Mouse (Mus musculus): Measurements from ENCODE around the gene Xrcc5. TPM values are rescaled to one million over a fixed set of nuclear protein-coding genes. Genes with fewer than 3 reads are reported as not detected.

Gene Xrcc5
- total and polyA plus RNA-seq, 3 experiments = 32.7 to 47.2 TPM; not detected in 1

DNA sequence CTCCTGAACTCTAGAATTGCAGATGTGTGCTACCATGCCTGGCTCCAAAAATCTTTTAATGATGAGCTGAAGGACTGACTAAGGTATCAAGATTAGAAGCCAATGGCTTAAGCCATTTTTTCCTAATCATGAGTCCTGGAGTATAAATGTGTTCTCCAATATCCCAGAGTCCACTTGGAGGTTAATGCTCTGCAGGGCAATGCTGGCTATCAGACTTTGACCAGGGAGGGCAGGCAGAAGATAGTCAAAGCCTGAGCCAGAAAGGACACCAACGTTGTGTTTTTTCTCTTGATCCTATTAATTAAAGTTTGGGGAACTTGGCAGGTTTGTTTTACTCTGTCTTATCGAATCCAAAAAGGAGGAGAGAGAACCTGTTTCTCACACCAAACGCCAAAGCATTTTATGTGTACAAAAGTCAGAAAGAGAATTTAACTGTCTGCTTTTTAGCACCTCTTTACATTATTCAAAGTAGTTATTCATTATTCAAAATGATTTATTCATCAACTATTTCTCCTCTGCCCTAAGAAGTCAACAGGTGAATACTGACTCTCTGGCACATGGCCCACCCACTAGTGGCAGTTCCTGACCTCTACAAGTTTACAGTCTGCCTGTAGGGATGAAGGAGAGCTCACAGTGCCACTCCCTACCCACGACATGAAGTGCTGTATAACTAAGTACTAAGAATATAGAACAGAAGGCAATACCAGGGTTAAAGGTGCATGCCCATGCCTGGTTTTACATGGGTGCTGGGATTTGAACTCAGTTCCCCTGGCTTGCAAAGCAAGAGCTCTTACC, 13.2 kb upstream of the Xrcc5 start:
- Histone ChIP-seq H3K27ac (ENCODE audit: control insufficient read depth, low read depth, low read length) (no peak overlapping the region), H3K4me3 (ENCODE audit: control insufficient read depth in 1 of 2, insufficient read depth in 1 of 2, low read depth in 2 of 2, low read length in 2 of 2) (no peak overlapping the region), H3K79me2 (ENCODE audit: control insufficient read depth, insufficient read depth, low read length, poor library complexity) (no peaks in the 10 kb centered on the region), H3K36me3 (ENCODE audit: control insufficient read depth in 1 of 2, insufficient read depth in 2 of 2, low read length in 2 of 2) (no peaks in the 10 kb centered on the region), H3K27me3 (ENCODE audit: control insufficient read depth in 1 of 2, insufficient read depth in 2 of 2, low read length in 2 of 2) (peaks cover 2 to 3% of the 10 kb centered on the region in 2 experiments; a peak in 3 of 4 replicates), H3K9ac (ENCODE audit: control insufficient read depth, low read depth, low read length, poor library complexity, severe bottlenecking) (no peak overlapping the region), H3K9me3 (replicated peaks; ENCODE audit: insufficient read depth, low read length) (no peaks in the 10 kb centered on the region), H3K4me1 (ENCODE audit: control insufficient read depth in 1 of 2, insufficient read depth in 2 of 2, low read length in 2 of 2) (no peaks in the 10 kb centered on the region)
- no peak for DNase-seq (ENCODE audit: low read depth, low spot score)
- TF ChIP-seq USF2 (IDR thresholded peaks at IDR 0.05; ENCODE audit: borderline replicate concordance in 1 of 2, insufficient read depth in 1 of 2, low read depth in 1 of 2, low read length in 2 of 2) = no peak
- no peak for TF ChIP-seq NRF1 (IDR thresholded peaks at IDR 0.05; ENCODE audit: insufficient read depth, low read depth, low read length, poor library complexity, severe bottlenecking)
- TF ChIP-seq MAFK (IDR thresholded peaks at IDR 0.05; ENCODE audit: borderline replicate concordance, low read depth, low read length) = no peak
- TF ChIP-seq POLR2AphosphoS2 (IDR thresholded peaks at IDR 0.05; ENCODE audit: low read length) = no peak
- no peak for TF ChIP-seq MEF2A (IDR thresholded peaks at IDR 0.05; ENCODE audit: extremely low read depth, insufficient replicate concordance, low read depth, low read length, poor library complexity, severe bottlenecking)
- no peak for TF ChIP-seq MAZ (IDR thresholded peaks at IDR 0.05; ENCODE audit: low read depth, low read length)

GRCm38 (mm10) chr1:72295746-72296145, 11.5 kb upstream of the Xrcc5 start:
- TF ChIP-seq BHLHE40 (IDR thresholded peaks at IDR 0.05; ENCODE audit: borderline replicate concordance, low read depth, low read length) = no peak
- no peak for TF ChIP-seq USF1 (IDR thresholded peaks at IDR 0.05; ENCODE audit: low read depth, low read length)
- no peak for TF ChIP-seq MAFK (IDR thresholded peaks at IDR 0.05; ENCODE audit: borderline replicate concordance, low read depth, low read length)
- TF ChIP-seq ELF1 (IDR thresholded peaks at IDR 0.05; ENCODE audit: low read depth, low read length) = no peak
- TF ChIP-seq POLR2AphosphoS2 (IDR thresholded peaks at IDR 0.05; ENCODE audit: low read length) = no peak
- TF ChIP-seq ZMIZ1 (IDR thresholded peaks at IDR 0.05; ENCODE audit: low read depth, low read length) = no peak

DNA sequence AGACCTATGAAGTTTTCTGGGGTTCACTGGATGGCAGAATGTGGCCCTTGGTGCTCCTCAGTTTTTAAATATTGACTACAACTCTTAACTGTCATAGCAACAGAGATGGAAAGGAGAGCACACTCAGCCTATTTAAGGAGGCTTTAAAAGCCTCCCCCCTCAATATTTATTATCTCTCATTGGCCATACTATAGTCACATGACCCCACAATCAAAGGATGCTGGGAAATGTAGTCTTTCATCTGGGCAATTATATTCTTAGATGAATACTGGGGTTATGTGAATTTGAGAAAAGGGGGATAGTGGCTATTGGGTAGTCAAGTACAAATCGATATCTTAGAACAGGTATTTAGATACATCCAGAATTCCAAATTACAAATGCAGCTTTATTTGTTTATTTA, 5.4 kb upstream of the Xrcc5 start:
- Histone ChIP-seq H3K27me3 (ENCODE audit: control insufficient read depth in 1 of 2, insufficient read depth in 2 of 2, low read length in 2 of 2) (no peaks in the 10 kb centered on the region; a peak in 1 of 4 replicates), H3K9me3 (replicated peaks; ENCODE audit: insufficient read depth, low read length) (no peaks in the 10 kb centered on the region), H3K79me2 (ENCODE audit: control insufficient read depth, insufficient read depth, low read length, poor library complexity) (no peaks in the 10 kb centered on the region), H3K36me3 (ENCODE audit: control insufficient read depth in 1 of 2, insufficient read depth in 2 of 2, low read length in 2 of 2) (peaks cover 0 to 8% of the 10 kb centered on the region in 2 experiments; a peak in 2 of 4 replicates), H3K9ac (ENCODE audit: control insufficient read depth, low read depth, low read length, poor library complexity, severe bottlenecking) (no peak overlapping the region), H3K27ac (ENCODE audit: control insufficient read depth, low read depth, low read length) (no peak overlapping the region), H3K4me1 (ENCODE audit: control insufficient read depth in 1 of 2, insufficient read depth in 2 of 2, low read length in 2 of 2) (peaks cover 0 to 5% of the 10 kb centered on the region in 2 experiments; a peak in 2 of 4 replicates), H3K4me3 (ENCODE audit: control insufficient read depth in 1 of 2, insufficient read depth in 1 of 2, low read depth in 2 of 2, low read length in 2 of 2) (no peak overlapping the region)
- DNase-seq (ENCODE audit: low read depth, low spot score) = peak; percentile 59
- TF ChIP-seq EP300 (IDR thresholded peaks at IDR 0.05; ENCODE audit: low read depth in 1 of 2, low read length in 2 of 2) = no peak
- no peak for TF ChIP-seq RCOR1 (IDR thresholded peaks at IDR 0.05; ENCODE audit: low read depth, low read length)
- peak; percentile 68 to 86 for TF ChIP-seq USF2 (IDR thresholded peaks at IDR 0.05; ENCODE audit: borderline replicate concordance in 1 of 2, insufficient read depth in 1 of 2, low read depth in 1 of 2, low read length in 2 of 2)
- no peak for TF ChIP-seq TAL1 (IDR thresholded peaks at IDR 0.05; ENCODE audit: low read length)
- no peak for TF ChIP-seq UBTF (IDR thresholded peaks at IDR 0.05; ENCODE audit: borderline replicate concordance, insufficient read depth, low read depth, low read length)
- TF ChIP-seq SMC3 (IDR thresholded peaks at IDR 0.05; ENCODE audit: low read depth, low read length) = no peak
- no peak for TF ChIP-seq MYC (IDR thresholded peaks at IDR 0.05; ENCODE audit: low read depth, low read length)
- no peak for TF ChIP-seq GATA1 (IDR thresholded peaks at IDR 0.05; ENCODE audit: low read depth, low read length)
- no peak for TF ChIP-seq JUND (IDR thresholded peaks at IDR 0.05; ENCODE audit: low read depth, low read length)
- TF ChIP-seq SIN3A (IDR thresholded peaks at IDR 0.05; ENCODE audit: low read length) = no peak
- no peak for TF ChIP-seq RAD21 (IDR thresholded peaks at IDR 0.05; ENCODE audit: low read depth, low read length)
- TF ChIP-seq MAX (IDR thresholded peaks at IDR 0.05; ENCODE audit: low read length) = no peak
- TF ChIP-seq CHD2 (IDR thresholded peaks at IDR 0.05; ENCODE audit: low read length) = no peak
- TF ChIP-seq NRF1 (IDR thresholded peaks at IDR 0.05; ENCODE audit: insufficient read depth, low read depth, low read length, poor library complexity, severe bottlenecking) = no peak
- no peak for TF ChIP-seq E2F4 (IDR thresholded peaks at IDR 0.05; ENCODE audit: borderline replicate concordance, low read depth, low read length)

More at GRCm38 (mm10) chr1:72295746-72296145, 11.5 kb upstream of the Xrcc5 start:
- H3K9me3 ChIP-seq (replicated peaks; ENCODE audit: insufficient read depth, low read length) = no peaks in the 10 kb centered on the region
- no peaks in the 10 kb centered on the region for H3K36me3 ChIP-seq (ENCODE audit: control insufficient read depth in 1 of 2, insufficient read depth in 2 of 2, low read length in 2 of 2)
- no peak overlapping the region for H3K27ac ChIP-seq (ENCODE audit: control insufficient read depth, low read depth, low read length)
- H3K79me2 ChIP-seq (ENCODE audit: control insufficient read depth, insufficient read depth, low read length, poor library complexity) = no peaks in the 10 kb centered on the region
- H3K27me3 ChIP-seq (ENCODE audit: control insufficient read depth in 1 of 2, insufficient read depth in 2 of 2, low read length in 2 of 2) = peaks cover 2 to 3% of the 10 kb centered on the region in 2 experiments; a peak in 2 of 4 replicates
- no peak overlapping the region for H3K9ac ChIP-seq (ENCODE audit: control insufficient read depth, low read depth, low read length, poor library complexity, severe bottlenecking)
- no peak overlapping the region for H3K4me3 ChIP-seq (ENCODE audit: control insufficient read depth in 1 of 2, insufficient read depth in 1 of 2, low read depth in 2 of 2, low read length in 2 of 2)
- no peak for DNase-seq (ENCODE audit: low read depth, low spot score)
- no peaks in the 10 kb centered on the region for H3K4me1 ChIP-seq (ENCODE audit: control insufficient read depth in 1 of 2, insufficient read depth in 2 of 2, low read length in 2 of 2)

Measured in MEL (cell line).